Mouse (Mus musculus): ENCODE results near the gene Lta.

DNA sequence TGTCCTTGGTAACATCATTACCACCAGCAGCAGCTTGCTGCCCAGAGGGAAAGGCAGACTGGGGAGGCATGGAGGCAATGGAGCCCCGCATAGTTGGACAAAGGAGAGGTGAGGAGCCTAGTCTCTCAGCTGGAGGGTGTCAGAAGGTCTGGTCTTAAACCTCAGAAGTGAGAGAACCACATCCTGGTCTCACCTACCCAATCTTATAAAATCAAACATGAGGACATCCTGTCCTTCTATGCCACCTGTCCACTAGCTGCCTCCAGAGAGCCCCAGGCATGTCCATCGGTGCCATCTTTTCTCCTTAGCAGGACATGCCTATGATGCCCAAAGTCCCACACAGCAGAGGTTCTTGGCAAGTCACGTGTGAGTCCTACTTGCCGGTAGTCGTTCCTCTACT lies 25.1 kb downstream of the Lta start:
- TF ChIP-seq POLR2A (IDR thresholded peaks at IDR 0.05; ENCODE audit: extremely low read depth, insufficient read depth, low read length), result no peak
- no peak for TF ChIP-seq CTCF (IDR thresholded peaks at IDR 0.05; ENCODE audit: extremely low read depth, insufficient read depth, low read length)
